Mouse (Mus musculus) liver, embryonic 13.5 days (tissue): ENCODE measurements around the gene 4930426L09Rik. TPM values are rescaled to one million over a fixed set of nuclear protein-coding genes. Genes with fewer than 3 reads are reported as not detected.
A peak's percentile ranks its signal among the peaks of the same experiment; 100 is the strongest.
"Not testable (repeated sequence)": the region's sequence is repeated elsewhere in the genome, so short reads cannot be mapped to it uniquely, and the experiment has no call there.

Experiments used
- ATAC-seq: fragments of 200-750 bp; cut with Nextera tagmentation; 2 replicates; pipeline ENCODE4 v1.8.0; 2017; ENCODE audit warnings: low read depth, mild to moderate bottlenecking, moderate number of reproducible peaks, moderate library complexity
- DNase-seq: peaks from one replicate; pipeline ENCODE4 v3.0.0; 2022
- H3K27ac ChIP-seq: fragments of 300-500 bp; sonication (generic); 2 replicates; pipeline ENCODE4 v1.5.1; 2015; ENCODE audit warnings: moderate library complexity, mild to moderate bottlenecking, inconsistent platforms
- H3K27me3 ChIP-seq: fragments of 300-500 bp; sonication (generic); 2 replicates; pipeline ENCODE4 v1.6.1; 2015; ENCODE audit warnings: mild to moderate bottlenecking, inconsistent platforms
- H3K36me3 ChIP-seq: fragments of 300-500 bp; sonication (generic); 2 replicates; pipeline ENCODE4 v1.6.1; 2015; ENCODE audit warnings: mild to moderate bottlenecking, inconsistent platforms
- H3K4me1 ChIP-seq: fragments of 300-500 bp; sonication (generic); replicated peaks from 2 replicates; pipeline ENCODE4 v1.6.1; 2015; ENCODE audit warnings: inconsistent platforms
- H3K4me2 ChIP-seq: fragments of 300-500 bp; sonication (generic); 2 replicates; pipeline ENCODE4 v1.6.1; 2015; ENCODE audit warnings: inconsistent platforms, mild to moderate bottlenecking, moderate library complexity
- H3K4me3 ChIP-seq: fragments of 300-500 bp; sonication (generic); replicated peaks from 2 replicates; pipeline ENCODE4 v1.5.1; 2015; ENCODE audit warnings: mild to moderate bottlenecking, inconsistent platforms
- H3K9ac ChIP-seq: fragments of 300-500 bp; sonication (generic); 2 replicates; pipeline ENCODE4 v1.6.1; 2015; ENCODE audit warnings: mild to moderate bottlenecking, inconsistent platforms
- H3K9me3 ChIP-seq: fragments of 300-500 bp; sonication (generic); replicated peaks from 2 replicates; pipeline ENCODE4 v1.6.1; 2016; ENCODE audit warnings: inconsistent platforms
- WGBS: fragments of 180-500 bp; shearing (Covaris S2); methylation state at CpG from one replicate; pipeline ENCODE4 v1.1.7; 2015; ENCODE audit not compliant: insufficient replicate concordance; 5-methylcytosine and 5-hydroxymethylcytosine counted together
- polyA plus RNA-seq: library from polyadenylated mRNA; unstranded; fragments of >200 nt; fragmentation: Nextera tagmentation; extraction: Ambion mirVana; gene quantifications from 2 replicates; pipeline ENCODE4 v1.2.1, GENCODE M21; 2015

The 4930426L09Rik gene
- polyA plus RNA-seq, 1 experiment from 2014 or later = 0.22 TPM

DNA sequence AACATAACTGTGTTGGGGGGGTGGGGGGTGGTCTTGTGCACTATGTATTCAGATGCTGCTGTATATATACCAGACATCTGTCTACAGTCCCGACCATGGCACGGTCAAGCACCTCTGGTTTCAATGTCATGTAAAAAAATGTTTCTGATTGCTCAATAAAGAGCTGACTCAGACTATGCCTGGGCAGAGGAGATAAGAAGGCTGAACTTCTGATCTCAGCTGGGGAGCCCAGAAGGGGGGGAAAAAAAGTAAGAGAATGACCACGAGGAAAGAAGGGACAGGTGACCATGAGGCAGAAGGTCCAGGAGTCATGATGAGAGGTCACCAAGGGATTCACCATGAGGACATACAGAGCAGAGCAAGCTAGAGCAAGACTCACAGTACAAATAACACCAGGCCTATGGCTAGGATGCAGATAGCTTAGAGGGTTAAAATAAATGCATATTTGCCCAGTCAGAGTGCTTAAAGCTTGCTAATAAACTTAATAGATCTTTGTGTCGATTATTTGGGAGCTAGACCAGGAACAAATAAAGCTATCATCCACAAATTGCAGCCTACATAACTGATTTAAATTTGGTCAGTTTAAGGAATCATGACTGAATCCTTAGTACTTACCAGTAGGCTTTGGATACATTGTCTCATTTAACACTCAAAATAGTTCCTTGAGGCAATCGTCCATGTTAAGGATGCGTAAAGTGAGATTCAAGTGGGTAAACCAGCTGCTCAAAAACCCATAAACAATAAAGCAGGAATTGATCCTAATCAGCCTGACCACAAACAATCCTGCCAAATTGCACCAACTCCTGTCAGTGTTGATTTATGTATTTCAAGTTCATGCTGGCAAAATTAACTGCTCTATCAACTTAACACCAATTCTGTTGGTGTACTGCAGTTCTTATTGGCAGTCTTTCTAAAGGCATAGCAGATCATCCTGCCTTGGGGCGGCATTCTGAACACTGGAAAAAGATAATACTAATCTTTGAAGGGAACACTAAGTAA, 5.3 kb upstream of the 4930426L09Rik start:
- Histone ChIP-seq H3K4me1 (peaks cover 68% of the 10 kb centered on the region), H3K36me3 (0 out of 2 replicates have a peak, but pooled peaks cover 4% of the 10 kb centered on the region), H3K27me3 (no peaks in the 10 kb centered on the region), H3K4me2 (peak overlapping the region; percentile 51), H3K9ac (peak overlapping the region; percentile 27), H3K9me3 (no peaks in the 10 kb centered on the region), H3K4me3 (peak overlapping the region; percentile 16), H3K27ac (peak overlapping the region; percentile 81)
- WGBS = 21% methylated on average over 7 of the region's 7 CpGs
- DNase-seq (peak; percentile 74), ATAC-seq (peak; percentile 89)

DNA sequence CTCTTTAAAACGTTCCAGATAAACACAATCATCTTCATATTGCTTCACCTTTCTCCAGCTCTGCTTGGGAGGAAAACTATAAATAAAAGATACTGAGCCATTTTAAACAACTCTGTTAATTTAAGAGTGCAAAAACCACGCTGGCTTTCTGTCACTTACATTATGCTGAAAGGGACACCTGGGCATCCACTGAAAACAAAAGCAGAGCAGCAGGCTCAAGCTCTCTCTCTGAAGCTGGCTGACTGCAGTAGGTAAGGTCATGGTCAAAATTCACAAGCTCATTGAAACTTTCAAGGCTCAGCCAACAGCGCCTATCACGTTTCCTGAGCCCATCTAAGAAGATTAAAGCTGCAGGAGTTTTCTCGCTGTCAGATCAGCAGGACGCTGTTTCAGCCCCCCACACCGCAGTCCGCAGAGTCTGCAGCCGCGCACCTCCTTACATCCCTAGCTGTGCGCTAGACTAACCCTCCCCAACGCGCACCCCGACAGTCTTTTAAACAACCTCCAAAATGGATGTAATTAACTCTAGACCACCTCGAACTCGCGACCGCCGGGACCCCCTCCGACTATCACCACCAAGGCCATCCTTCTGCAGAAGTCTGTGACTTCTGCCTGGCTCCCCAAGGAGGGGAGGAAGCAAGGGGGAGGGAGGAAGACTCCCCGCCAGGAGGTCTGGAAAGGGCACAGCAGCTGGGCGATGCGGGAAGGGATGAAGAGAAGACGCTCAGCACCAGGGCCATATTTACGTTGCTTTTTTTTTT, 1.5 kb upstream of the 4930426L09Rik start:
- no peaks in the 10 kb centered on the region for H3K9me3 ChIP-seq
- under 1% methylated on average over 25 of the region's 25 CpGs for WGBS
- peak overlapping the region; percentile 93 for H3K4me3 ChIP-seq
- peaks cover 66% of the 10 kb centered on the region for H3K4me1 ChIP-seq
- H3K27ac ChIP-seq = peak overlapping the region; percentile 97
- no peaks in the 10 kb centered on the region for H3K36me3 ChIP-seq
- peak overlapping the region; percentile 92 for H3K4me2 ChIP-seq
- H3K27me3 ChIP-seq = no peaks in the 10 kb centered on the region
- DNase-seq = peak; percentile 35
- no peak for ATAC-seq
- H3K9ac ChIP-seq = peak overlapping the region; percentile 97

DNA sequence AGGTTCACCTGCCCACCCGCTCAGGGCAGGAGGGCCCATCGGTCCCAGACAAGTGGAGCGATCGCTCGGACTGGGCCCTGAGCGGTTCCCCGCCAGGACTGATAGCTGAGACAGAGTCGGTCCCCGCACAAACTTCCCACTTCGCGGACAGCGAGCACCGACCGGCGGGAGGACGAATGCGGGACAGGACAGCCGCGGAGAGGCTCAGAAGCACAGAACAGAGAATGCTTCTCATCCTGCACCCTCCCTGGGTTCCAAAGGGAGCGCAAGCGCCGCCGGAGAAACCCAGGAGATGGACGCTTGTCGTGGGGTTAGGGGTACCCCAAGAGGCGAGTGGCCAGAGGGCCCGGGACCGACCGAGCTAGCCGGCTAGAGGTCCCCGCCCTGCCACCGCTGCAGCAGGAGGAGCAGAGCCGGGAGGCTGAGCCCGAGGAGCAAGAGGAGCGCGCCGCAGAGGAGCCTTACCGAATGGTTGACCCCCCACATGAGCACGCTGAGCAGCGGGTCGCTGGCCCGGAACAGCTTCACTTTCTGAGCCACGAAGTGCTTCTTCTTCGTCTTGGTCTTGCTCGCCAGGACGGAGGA, 664 bp upstream of the 4930426L09Rik start:
- no peaks in the 10 kb centered on the region for H3K9me3 ChIP-seq
- no peaks in the 10 kb centered on the region for H3K27me3 ChIP-seq
- peak overlapping the region; percentile 93 for H3K4me3 ChIP-seq
- under 1% methylated on average over 46 of the region's 46 CpGs for WGBS
- peak; percentile 69 for ATAC-seq
- peak overlapping the region; percentile 97 for H3K9ac ChIP-seq
- H3K36me3 ChIP-seq = no peaks in the 10 kb centered on the region
- H3K27ac ChIP-seq = peak overlapping the region; percentile 97
- H3K4me1 ChIP-seq = peaks cover 57% of the 10 kb centered on the region
- peak; percentile 58 for DNase-seq
- H3K4me2 ChIP-seq = peak overlapping the region; percentile 92

DNA sequence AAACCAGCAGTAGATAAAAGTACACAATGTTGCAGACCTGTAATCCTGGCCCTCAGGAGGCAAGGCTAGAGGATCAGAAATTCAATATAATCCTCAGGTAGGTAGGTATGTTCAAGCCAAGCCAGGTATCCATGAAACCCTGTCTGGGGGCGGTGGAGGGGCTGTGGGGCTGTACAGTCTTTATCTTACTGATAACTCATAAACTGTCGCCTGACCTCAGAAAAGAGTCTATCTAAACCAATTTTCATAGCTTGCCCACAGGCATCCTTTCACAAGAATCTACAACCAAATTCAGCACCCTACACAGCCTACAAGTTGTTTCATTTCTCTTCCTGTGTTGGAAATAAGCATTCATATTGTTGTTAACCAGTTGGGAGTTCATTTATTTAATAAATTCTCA, 1.3 kb downstream of the 4930426L09Rik start:
- 22% methylated on average over 2 of the region's 2 CpGs for WGBS
- peak overlapping the region; percentile 92; the same call in 1 of the 2 replicates for H3K4me2 ChIP-seq
- H3K27me3 ChIP-seq = no peaks in the 10 kb centered on the region
- no peaks in the 10 kb centered on the region for H3K9me3 ChIP-seq
- ATAC-seq = no peak
- DNase-seq = no peak
- 0 out of 2 replicates have a peak overlapping the region, but pooled peaks have one; percentile 2 for H3K9ac ChIP-seq
- H3K27ac ChIP-seq = 0 out of 2 replicates have a peak overlapping the region, but pooled peaks have one; percentile 20
- no peaks in the 10 kb centered on the region for H3K36me3 ChIP-seq
- peaks cover 42% of the 10 kb centered on the region for H3K4me1 ChIP-seq
- no peak overlapping the region for H3K4me3 ChIP-seq

DNA sequence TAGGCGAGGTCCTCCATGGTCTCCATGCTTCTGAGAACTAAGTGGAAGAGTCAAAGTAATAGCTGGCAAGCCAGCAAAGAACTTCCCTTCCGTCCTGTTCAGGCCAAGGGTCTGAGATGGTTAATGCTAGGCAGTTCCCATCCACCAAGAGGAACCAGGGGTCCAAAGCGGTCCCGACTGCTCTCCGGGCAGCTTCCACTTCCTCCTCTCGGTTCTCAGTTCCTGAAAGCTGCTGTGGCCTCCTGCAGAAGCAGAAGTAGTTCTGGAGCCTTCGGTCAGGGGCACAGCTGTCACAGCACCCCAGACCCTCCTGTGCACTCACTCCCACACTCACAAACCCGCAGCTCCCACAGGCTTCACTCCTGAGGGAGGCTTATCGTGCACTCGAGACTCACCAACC, 6.7 kb downstream of the 4930426L09Rik start:
- no peak overlapping the region for H3K4me2 ChIP-seq
- H3K9ac ChIP-seq = no peak overlapping the region
- H3K4me3 ChIP-seq = no peak overlapping the region
- no peaks in the 10 kb centered on the region for H3K36me3 ChIP-seq
- peak; percentile 31; the same call in 1 of the 2 replicates for ATAC-seq
- DNase-seq = no peak
- H3K27me3 ChIP-seq = no peaks in the 10 kb centered on the region
- no peak overlapping the region; the same call in 1 of the 2 replicates for H3K27ac ChIP-seq
- 23% methylated on average over 10 of the region's 10 CpGs for WGBS
- no peaks in the 10 kb centered on the region for H3K9me3 ChIP-seq
- peaks cover 26% of the 10 kb centered on the region for H3K4me1 ChIP-seq

DNA sequence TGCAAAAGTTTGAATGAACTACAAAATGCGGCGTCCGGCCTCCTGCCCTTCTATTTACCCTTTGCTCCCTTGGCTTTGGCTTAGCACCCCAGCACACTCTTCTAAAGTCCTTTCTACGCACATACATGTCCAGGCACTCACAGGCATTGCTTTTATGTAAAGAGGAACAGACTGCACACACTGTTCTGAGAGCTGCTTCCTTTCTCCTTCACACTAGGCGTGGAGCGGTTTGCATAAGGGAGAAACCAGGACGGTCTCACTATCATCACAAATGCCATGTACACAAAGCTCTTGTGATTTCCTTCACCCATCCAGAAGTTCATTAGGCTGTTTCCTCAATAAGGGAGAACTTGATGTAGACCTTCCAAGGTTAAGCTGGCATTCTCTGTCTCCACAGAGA, 8.0 kb downstream of the 4930426L09Rik start:
- H3K9me3 ChIP-seq = no peaks in the 10 kb centered on the region
- DNase-seq (no peak), ATAC-seq (no peak)
- peaks cover 33% of the 10 kb centered on the region for H3K4me1 ChIP-seq
- H3K27ac ChIP-seq = no peak overlapping the region
- no peak overlapping the region for H3K9ac ChIP-seq
- no peaks in the 10 kb centered on the region for H3K36me3 ChIP-seq
- H3K4me3 ChIP-seq = no peak overlapping the region
- H3K27me3 ChIP-seq = no peaks in the 10 kb centered on the region
- no peak overlapping the region for H3K4me2 ChIP-seq
- 70% methylated on average over 7 of the region's 7 CpGs for WGBS

DNA sequence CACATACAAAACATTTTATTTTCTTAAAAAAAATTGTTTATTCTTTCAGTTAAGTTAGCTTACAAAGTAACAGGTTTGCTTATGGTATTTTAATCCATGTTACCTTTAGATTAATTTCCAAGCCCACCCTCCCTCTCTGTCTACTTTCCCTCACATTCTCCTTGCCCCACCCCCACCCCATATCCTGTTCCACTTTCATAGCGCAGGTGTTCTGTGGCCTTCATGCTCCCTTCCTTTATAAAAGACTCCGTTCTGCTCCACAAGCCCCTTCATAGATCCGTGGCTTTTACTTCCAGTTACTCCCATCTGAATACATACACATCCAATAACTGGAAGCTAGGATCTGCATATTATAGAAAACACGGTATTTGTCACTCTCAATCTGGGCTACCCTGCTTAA, 9.4 kb downstream of the 4930426L09Rik start:
- Histone ChIP-seq H3K4me1 (peaks cover 42% of the 10 kb centered on the region), H3K27me3 (no peaks in the 10 kb centered on the region)

DNA sequence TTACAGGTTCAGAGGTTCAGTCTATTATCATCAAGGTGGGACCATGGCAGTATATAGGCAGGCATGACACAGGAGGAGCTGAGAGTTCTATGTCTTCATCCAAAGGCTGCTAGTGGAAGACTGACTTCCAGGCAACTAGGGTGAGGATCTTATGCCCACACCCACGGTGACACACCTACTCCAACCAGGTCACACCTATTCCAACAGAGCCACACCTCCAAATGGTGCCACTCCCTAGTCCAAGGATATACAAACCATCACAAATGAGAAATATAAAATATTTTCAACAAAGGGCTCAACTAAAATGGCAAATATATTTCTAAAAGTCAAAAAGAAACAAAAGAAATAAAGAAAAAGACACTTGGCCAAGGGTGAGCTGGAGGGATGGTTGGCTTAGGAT, 12.4 kb downstream of the 4930426L09Rik start:
- peak overlapping the region; percentile 90 for H3K27ac ChIP-seq
- peak; percentile 43 for DNase-seq
- peak overlapping the region; percentile 39; the same call in 1 of the 2 replicates for H3K4me3 ChIP-seq
- WGBS = 38% methylated on average over 1 of the region's 1 CpGs
- H3K4me1 ChIP-seq = peaks cover 41% of the 10 kb centered on the region
- peak overlapping the region; percentile 50 for H3K4me2 ChIP-seq
- not testable (repeated sequence) for H3K27me3 ChIP-seq, H3K9ac ChIP-seq, H3K9me3 ChIP-seq, H3K36me3 ChIP-seq
- peak; percentile 37 for ATAC-seq

More for the DNA sequence above, 9.4 kb downstream of the 4930426L09Rik start:
- H3K9ac ChIP-seq = no peak overlapping the region
- H3K27ac ChIP-seq = no peak overlapping the region
- H3K4me3 ChIP-seq = no peak overlapping the region
- WGBS = 65% methylated on average over 4 of the region's 4 CpGs
- no peak for DNase-seq
- no peaks in the 10 kb centered on the region for H3K36me3 ChIP-seq
- no peak overlapping the region for H3K4me2 ChIP-seq
- no peak for ATAC-seq
- H3K9me3 ChIP-seq = no peaks in the 10 kb centered on the region

DNA sequence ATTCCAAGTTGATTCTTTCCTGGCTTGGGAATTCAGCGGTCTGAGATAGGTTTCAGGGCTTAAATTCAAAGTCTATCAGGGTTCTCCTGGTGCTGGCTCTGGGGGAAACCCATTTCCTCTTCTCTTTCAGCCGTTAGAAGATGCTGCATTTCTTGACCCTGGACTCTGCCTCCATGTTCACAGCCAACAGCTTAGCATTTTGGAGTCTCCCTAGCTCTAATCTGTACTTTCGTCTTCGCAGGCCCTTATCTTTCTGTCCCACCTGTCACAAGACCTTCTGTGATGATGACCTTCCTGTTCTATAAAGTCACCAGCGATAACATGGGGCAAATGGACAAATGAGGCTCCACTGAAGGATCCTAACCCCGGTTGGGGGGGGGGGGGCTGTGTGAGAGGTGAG, 13.3 kb downstream of the 4930426L09Rik start:
- peak overlapping the region; percentile 50 for H3K4me2 ChIP-seq
- peak overlapping the region; percentile 90 for H3K27ac ChIP-seq
- H3K4me3 ChIP-seq = peak overlapping the region; percentile 39
- ATAC-seq = peak; percentile 98
- H3K36me3 ChIP-seq = no peaks in the 10 kb centered on the region
- peak; percentile 81 for DNase-seq
- no peaks in the 10 kb centered on the region for H3K9me3 ChIP-seq
- peaks cover 38% of the 10 kb centered on the region for H3K4me1 ChIP-seq
- H3K9ac ChIP-seq = peak overlapping the region; percentile 34; the same call in 1 of the 2 replicates
- no peaks in the 10 kb centered on the region for H3K27me3 ChIP-seq
- 15% methylated on average over 6 of the region's 6 CpGs for WGBS

DNA sequence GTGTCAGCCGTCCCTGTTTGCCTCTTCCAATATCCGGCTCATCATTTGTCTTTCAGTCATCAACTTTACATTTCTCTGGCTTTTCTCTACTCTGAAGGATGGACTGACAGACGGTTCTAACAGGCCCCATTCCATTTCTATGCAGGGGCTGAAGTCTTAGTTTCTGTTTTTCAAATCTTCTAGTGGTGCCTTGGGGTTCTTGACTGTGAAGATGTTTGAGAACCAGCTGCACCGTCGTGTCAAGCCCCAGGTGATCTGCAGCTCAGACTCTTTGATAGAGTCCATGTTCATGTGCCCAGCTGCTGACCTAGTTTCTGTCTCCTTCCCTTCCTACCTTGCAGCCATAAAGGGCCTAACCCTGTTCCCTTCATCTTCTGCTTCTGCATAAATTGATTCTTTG, 18.2 kb downstream of the 4930426L09Rik start:
- no peak for ATAC-seq
- no peak overlapping the region for H3K4me3 ChIP-seq
- H3K4me1 ChIP-seq = peaks cover 33% of the 10 kb centered on the region
- H3K27ac ChIP-seq = no peak overlapping the region
- H3K27me3 ChIP-seq = no peaks in the 10 kb centered on the region
- 73% methylated on average over 5 of the region's 5 CpGs for WGBS
- no peaks in the 10 kb centered on the region for H3K36me3 ChIP-seq
- H3K9ac ChIP-seq = no peak overlapping the region
- no peak for DNase-seq
- H3K9me3 ChIP-seq = no peaks in the 10 kb centered on the region
- no peak overlapping the region for H3K4me2 ChIP-seq

DNA sequence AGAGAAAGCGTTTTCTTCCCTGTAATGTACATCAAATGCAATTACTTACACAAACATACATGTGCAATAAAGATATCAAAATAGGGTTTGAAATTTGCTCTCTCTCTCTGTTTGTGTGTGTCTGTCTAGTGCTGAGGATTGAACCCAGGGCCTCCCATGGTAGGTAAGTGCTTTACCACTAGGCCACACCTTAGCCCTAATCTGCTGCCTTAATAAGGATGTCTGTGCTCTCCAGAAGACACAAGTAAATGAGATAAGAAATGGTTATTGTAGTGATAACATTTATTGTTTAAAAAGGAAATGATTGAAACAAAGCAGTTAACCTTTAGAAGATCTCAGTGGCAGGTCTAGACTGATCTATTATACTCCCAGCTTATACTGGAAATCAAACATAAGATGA, 18.7 kb downstream of the 4930426L09Rik start:
- no peak overlapping the region for H3K4me3 ChIP-seq
- no peak overlapping the region for H3K9ac ChIP-seq
- no peaks in the 10 kb centered on the region for H3K27me3 ChIP-seq
- no peaks in the 10 kb centered on the region for H3K9me3 ChIP-seq
- peaks cover 32% of the 10 kb centered on the region for H3K4me1 ChIP-seq
- no peak overlapping the region for H3K27ac ChIP-seq
- no peak for DNase-seq
- H3K36me3 ChIP-seq = no peaks in the 10 kb centered on the region
- peak; percentile 58; the same call in 1 of the 2 replicates for ATAC-seq
- WGBS = 75% methylated on average over 1 of the region's 1 CpGs
- no peak overlapping the region for H3K4me2 ChIP-seq
